Mouse (Mus musculus) ES-E14 (cell line): Measurements from ENCODE around the gene Rab2b.

Experiments used
- CHD2 ChIP-seq: IDR thresholded peaks from 2 replicates; pipeline ENCODE4 v1.6.1; 2014; ENCODE audit warnings: mild to moderate bottlenecking, low read depth, low read length, inconsistent platforms
- HCFC1 ChIP-seq: IDR thresholded peaks from 2 replicates; pipeline ENCODE4 v1.6.1; 2012; ENCODE audit warnings: low read length, inconsistent platforms, borderline replicate concordance; ENCODE audit not compliant: insufficient read depth

GRCm38 (mm10) chr14:52310906-52311305, 31.6 kb upstream of the Rab2b start:
- TF ChIP-seq CHD2 (no peak), HCFC1 (no peak)
